Mouse (Mus musculus) ovary, adult 18-20 months (tissue): ENCODE results near the gene U2af2.
A peak's percentile ranks its signal among the peaks of the same experiment; 100 is the strongest.

Experiments used
- DNase-seq: peaks from one replicate; pipeline ENCODE4 v3.0.0; 2022; ENCODE audit warnings: low spot score, mixed read lengths

Gene U2af2

DNA sequence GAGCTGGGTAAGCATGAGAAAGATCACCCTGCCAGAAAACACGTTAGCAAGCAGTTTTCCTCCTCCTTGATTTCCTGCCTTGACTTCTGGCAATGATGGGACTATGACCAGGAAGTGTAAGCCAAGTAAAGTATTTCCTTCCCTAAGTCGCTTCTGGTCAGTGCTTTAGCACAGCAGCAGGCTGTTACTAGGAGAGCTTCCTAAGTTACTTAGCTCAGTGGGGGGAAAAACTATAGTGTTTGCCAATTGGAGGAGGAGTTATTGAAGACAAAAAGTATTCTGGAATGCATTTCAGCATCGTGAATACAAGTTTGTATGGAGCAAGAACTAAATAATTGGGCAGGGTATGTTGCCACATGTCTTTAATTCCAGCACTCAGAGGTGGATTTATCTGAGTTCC, 50.8 kb downstream of the U2af2 start:
- DNase-seq: no peak

DNA sequence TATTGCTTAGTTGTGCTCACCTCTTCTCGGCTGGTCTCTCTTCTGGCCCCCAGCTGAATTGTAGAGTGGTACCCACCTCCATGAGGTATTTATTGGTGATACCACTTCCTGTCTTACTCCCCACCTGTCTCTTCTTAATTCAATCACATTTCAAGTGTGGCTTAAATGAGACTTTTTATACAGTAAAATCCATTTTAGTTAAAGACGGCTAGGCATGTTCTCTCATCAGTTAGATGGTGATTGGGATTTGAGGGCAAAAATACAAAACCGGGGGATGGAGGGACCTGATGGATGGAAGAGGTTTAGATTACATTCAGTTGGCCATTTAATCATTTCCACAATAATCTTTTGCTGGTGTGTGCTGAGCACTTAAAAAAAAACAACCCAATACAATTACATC, 54.9 kb downstream of the U2af2 start, which contains the start of gene Rfpl4:
Rfpl4 (minus strand) TSS at position 101 of the 400 bp plus-strand sequence.
- no peak for DNase-seq

DNA sequence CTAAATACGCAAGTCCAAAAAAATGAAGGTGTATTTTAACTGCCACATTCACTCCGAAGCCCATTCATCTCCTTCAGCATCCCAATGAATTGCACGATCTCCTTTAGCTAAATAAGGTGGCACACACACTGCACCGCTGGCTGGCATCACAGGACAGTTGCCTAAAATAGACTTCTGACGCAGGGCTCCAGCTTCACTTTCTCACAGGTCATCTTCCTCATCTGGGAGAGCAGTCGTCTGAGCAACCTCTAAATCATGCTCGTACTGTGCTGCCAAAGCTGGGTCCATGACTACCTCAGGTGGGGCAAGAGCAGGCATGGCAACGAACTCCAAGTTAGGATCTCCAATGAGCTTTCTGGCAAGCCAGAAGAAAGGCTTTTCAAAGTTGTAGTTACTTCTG, 63.1 kb downstream of the U2af2 start:
- DNase-seq: no peak

DNA sequence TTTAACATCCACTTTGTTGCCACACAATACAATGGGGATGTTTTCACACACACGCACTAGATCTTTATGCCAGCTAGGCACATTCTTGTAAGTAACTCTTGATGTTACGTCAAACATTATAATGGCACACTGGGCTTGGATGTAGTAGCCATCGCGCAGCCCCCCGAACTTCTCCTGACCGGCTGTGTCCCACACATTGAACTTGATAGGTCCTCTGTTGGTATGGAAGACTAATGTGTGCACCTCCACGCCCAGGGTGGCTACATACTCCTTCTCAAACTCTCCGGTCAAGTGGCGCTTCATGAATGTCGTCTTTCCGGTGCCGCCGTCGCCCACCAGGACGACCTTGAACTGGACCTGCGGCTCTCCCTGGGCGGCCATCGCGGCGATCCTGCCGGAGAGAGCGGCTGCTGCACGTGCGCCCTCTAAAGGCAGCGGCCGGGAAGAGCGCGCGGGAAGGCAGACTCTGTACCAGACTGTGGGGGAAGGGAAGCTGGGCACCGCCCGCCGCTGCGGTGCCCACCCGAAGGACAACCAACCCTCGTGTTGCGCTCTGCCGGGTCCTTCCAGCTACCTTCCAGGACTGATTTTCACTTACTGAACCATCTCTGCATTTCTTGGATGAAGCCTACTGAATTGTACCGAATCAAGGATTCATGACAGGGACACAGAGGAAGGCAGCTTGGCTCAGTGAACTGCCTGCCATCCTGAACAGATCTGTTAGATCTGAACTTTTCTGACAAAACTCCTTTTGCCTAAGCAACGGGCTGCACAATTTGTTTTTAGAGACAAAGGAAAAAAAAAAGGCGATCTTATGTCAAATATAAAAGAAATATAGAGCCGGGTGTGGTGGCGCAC, 63.8 kb downstream of the U2af2 start, which contains the start of gene Rasl2-9:
Rasl2-9 (minus strand) TSS at position 402 of the 858 bp plus-strand sequence.
- peak; percentile 55 for DNase-seq
